Mouse (Mus musculus): Measurements from ENCODE around the gene Podxl.

DNA sequence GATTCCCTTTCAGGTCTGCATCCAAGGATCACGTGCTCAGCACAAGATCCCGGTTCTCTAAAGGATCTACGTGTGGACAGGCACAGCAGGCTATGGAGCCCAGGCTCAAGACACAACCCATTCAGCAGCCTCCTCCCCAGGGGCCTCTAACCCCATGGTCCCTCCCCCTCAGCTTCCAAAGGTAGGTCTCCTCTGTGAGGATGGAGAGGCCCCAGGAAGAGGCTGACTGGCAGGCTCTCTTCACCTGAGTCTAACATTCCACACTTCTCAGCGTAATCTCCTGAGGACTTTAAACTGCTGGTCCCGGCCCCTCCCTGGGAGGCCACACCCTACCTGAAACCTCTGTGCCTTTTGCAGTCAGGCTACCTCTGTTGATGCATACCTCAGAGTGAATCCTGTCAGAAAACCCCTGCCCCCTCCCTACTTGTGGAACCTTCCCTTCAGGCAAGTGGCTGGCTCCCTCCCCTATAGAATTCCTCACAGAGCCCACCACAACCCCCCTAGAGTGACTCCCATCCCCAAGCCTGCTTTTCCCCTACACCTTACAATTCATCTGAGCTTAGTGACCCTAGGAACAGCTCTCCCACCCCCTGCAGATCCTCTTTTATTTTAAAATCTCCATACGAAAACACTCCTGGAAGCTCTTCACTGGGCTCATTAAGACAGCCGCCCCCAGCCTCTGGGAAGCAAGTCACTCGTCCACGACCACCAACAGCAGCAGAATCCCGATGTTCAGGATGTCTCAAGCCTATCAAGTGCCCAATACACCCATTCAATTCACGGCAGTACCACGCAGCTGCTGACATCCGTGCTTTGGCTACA, 3.4 kb downstream of the Podxl start:
- TF ChIP-seq CTCF (IDR thresholded peaks at IDR 0.05; ENCODE audit: control insufficient read depth, insufficient read depth, insufficient read length) (no peak), MAX (IDR thresholded peaks at IDR 0.05) (no peak), USF1 (IDR thresholded peaks at IDR 0.05; ENCODE audit: low read depth) (no peak)
